Mouse (Mus musculus): ENCODE data around the gene Iqcg. TPM values are rescaled to one million over a fixed set of nuclear protein-coding genes. Genes with fewer than 3 reads are reported as not detected.

Iqcg gene
- total and polyA plus RNA-seq, 2 experiments from 2014 or later: 2.0 to 4.8 TPM

DNA sequence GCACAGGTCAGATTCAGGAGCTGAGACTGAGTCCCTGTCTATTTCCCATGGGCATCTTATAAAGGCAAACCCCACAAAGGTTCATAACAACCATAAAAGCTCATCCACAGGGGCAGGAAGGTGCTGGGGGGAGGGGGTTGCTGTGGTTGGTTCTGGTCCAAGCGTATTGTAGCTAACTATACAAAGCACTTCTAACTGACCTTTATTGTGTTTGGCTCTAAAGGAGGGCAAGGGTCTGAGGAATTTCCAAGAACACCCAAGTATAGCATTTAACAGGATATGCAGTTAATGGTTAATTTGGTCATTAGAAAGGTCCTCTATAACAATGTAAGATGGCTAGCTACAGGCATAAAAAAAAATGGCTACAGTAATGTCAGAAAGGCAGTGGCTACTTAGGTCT is 13.3 kb downstream of the Iqcg start:
- DNase-seq (ENCODE audit: low spot score): no peak
- H3K9me3 ChIP-seq (ENCODE audit: low read length): no peaks in the 10 kb centered on the region
- 80% methylated on average over 1 of the region's 1 CpGs for WGBS
- no peak for TF ChIP-seq CTCF (IDR thresholded peaks at IDR 0.05; ENCODE audit: low read depth)
- H3K9ac ChIP-seq (replicated peaks; ENCODE audit: low read length): no peak overlapping the region
- no peak overlapping the region for H3K4me3 ChIP-seq (ENCODE audit: low read length)
- H3K4me2 ChIP-seq (ENCODE audit: low read depth, low read length): no peak overlapping the region
- no peak overlapping the region for H3K27ac ChIP-seq
- no peaks in the 10 kb centered on the region for H3K27me3 ChIP-seq (ENCODE audit: insufficient read depth, low read length)
- ATAC-seq: no peak
- H3K4me1 ChIP-seq (ENCODE audit: insufficient read depth, low read length): no peaks in the 10 kb centered on the region
- H3K36me3 ChIP-seq (ENCODE audit: insufficient read depth, low read length): no peaks in the 10 kb centered on the region

DNA sequence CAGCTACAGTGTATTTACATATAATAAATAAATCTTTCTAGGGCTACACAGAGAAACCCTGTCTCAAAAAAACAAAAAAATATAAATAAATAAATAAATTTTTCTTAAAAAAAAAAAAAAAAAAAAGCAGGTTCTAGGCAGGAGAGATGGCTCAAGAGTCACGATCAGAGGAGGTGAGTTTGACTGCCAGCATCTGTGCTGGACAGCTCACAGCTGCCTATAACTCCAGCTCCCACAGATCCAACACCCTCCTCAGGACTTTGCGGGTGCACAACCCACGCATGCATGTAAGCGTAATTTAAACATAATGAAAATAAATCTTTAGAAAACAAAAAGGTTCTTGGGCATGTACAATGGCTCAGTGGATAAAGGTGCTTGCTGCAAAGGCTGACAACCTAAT is 20.0 kb downstream of the Iqcg start:
- no peak overlapping the region for H3K4me2 ChIP-seq (ENCODE audit: low read depth, low read length)
- no peaks in the 10 kb centered on the region for H3K36me3 ChIP-seq (ENCODE audit: insufficient read depth, low read length)
- ATAC-seq: no peak
- H3K27me3 ChIP-seq (ENCODE audit: insufficient read depth, low read length): no peaks in the 10 kb centered on the region
- no peak for DNase-seq (ENCODE audit: low spot score)
- H3K9ac ChIP-seq (replicated peaks; ENCODE audit: low read length): no peak overlapping the region
- no peak for TF ChIP-seq CTCF (IDR thresholded peaks at IDR 0.05; ENCODE audit: low read depth)
- 86% methylated on average over 4 of the region's 4 CpGs for WGBS
- H3K4me3 ChIP-seq (ENCODE audit: low read length): no peak overlapping the region
- H3K4me1 ChIP-seq (ENCODE audit: insufficient read depth, low read length): no peaks in the 10 kb centered on the region
- H3K9me3 ChIP-seq (ENCODE audit: low read length): no peaks in the 10 kb centered on the region
- H3K27ac ChIP-seq: no peak overlapping the region

DNA sequence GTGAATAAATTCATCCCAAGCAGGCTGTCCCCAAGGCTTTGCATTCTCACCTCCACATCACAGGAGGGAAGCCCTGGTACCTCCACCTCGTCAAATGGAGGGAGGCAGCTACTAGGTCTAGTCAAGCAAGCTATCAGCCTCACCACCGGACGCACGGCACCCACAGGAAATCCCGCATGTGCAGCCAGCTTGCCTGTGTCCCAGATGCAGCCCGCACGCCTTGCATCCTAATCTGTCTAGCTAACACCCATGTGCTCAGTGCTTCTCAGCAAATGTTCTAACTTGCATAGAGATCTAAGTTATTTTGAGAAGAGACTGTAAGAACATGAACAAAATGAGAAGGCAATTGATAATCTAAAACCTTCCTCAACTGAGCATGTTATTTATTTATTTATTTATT is 29.7 kb downstream of the Iqcg start:
- TF ChIP-seq CTCF (IDR thresholded peaks at IDR 0.05; ENCODE audit: low read depth): no peak
- DNase-seq (ENCODE audit: low spot score): no peak

DNA sequence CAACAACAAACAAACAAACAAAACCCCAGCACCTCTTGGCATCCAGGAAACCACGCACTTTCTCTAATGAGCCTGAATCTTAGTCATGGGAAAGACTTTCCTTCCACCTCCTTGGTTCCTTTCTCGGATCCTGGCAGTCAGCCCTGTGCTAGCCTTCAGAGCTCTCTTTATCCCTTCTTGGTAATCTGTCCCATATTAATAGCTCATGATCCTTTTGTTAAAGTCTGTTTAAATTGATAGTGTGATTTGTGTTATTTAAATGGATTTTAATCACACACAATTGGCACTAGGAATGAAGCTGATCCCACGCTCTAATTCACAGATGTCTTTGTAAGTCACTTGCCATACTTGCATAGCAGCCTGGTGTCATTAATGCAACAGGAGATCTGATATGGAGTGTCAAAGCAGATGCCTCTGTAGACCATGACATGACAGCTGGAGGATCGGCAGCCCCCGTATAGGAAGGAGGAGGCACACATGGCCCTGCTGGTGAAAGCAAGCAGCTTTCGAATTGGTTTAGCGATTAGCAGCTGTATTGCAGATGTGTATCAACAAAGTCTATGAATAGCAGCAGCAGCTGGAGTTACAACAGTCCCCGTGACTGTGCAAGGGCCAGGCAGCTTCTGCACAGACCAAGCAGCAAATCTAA is 31.4 kb downstream of the Iqcg start:
- H3K9ac ChIP-seq (replicated peaks; ENCODE audit: low read length): no peak overlapping the region
- H3K4me1 ChIP-seq (ENCODE audit: insufficient read depth, low read length): no peaks in the 10 kb centered on the region
- H3K4me3 ChIP-seq (ENCODE audit: low read length): no peak overlapping the region
- no peak overlapping the region for H3K27ac ChIP-seq
- ATAC-seq: no peak
- H3K27me3 ChIP-seq (ENCODE audit: insufficient read depth, low read length): no peaks in the 10 kb centered on the region
- H3K4me2 ChIP-seq (ENCODE audit: low read depth, low read length): no peak overlapping the region
- WGBS: 59% methylated on average over 8 of the region's 8 CpGs
- H3K9me3 ChIP-seq (ENCODE audit: low read length): no peaks in the 10 kb centered on the region
- no peak for TF ChIP-seq CTCF (IDR thresholded peaks at IDR 0.05; ENCODE audit: low read depth)
- DNase-seq (ENCODE audit: low spot score): no peak
- H3K36me3 ChIP-seq (ENCODE audit: insufficient read depth, low read length): no peaks in the 10 kb centered on the region

More for the DNA sequence above, 29.7 kb downstream of the Iqcg start:
- H3K4me2 ChIP-seq (ENCODE audit: low read depth, low read length): no peak overlapping the region
- no peaks in the 10 kb centered on the region for H3K27me3 ChIP-seq (ENCODE audit: insufficient read depth, low read length)
- ATAC-seq: no peak
- H3K36me3 ChIP-seq (ENCODE audit: insufficient read depth, low read length): no peaks in the 10 kb centered on the region
- no peak overlapping the region for H3K9ac ChIP-seq (replicated peaks; ENCODE audit: low read length)
- 89% methylated on average over 7 of the region's 7 CpGs for WGBS
- H3K9me3 ChIP-seq (ENCODE audit: low read length): no peaks in the 10 kb centered on the region
- no peaks in the 10 kb centered on the region for H3K4me1 ChIP-seq (ENCODE audit: insufficient read depth, low read length)
- H3K27ac ChIP-seq: no peak overlapping the region
- H3K4me3 ChIP-seq (ENCODE audit: low read length): no peak overlapping the region

DNA sequence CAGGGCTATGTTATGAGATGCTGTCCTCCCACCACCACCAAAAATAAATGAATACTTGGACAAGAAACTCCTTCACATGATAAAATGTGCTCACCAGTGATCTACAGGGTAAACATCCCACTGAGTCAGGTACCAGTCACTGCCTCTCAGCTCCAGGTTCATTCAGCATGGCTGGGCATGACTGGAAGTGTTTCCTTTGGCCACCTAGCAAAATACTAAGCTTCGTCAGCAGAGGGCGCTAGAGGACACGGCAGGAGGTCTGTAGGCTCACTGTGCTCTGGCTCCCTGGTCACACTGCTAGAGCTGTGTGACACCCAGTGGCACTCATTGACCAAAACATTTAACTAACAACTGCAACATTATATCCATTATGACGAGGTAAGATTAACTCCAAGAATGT is 32.3 kb downstream of the Iqcg start:
- Histone ChIP-seq H3K27ac (no peak overlapping the region), H3K4me2 (ENCODE audit: low read depth, low read length) (no peak overlapping the region), H3K9me3 (ENCODE audit: low read length) (no peaks in the 10 kb centered on the region), H3K4me3 (ENCODE audit: low read length) (no peak overlapping the region), H3K27me3 (ENCODE audit: insufficient read depth, low read length) (no peaks in the 10 kb centered on the region), H3K9ac (replicated peaks; ENCODE audit: low read length) (no peak overlapping the region), H3K4me1 (ENCODE audit: insufficient read depth, low read length) (no peaks in the 10 kb centered on the region), H3K36me3 (ENCODE audit: insufficient read depth, low read length) (no peaks in the 10 kb centered on the region)
- peak; percentile 90 for TF ChIP-seq CTCF (IDR thresholded peaks at IDR 0.05; ENCODE audit: low read depth)
- WGBS: 7% methylated on average over 4 of the region's 4 CpGs
- ATAC-seq (peak; percentile 69; the same call in 1 of the 2 replicates), DNase-seq (ENCODE audit: low spot score) (peak; percentile 76)

DNA sequence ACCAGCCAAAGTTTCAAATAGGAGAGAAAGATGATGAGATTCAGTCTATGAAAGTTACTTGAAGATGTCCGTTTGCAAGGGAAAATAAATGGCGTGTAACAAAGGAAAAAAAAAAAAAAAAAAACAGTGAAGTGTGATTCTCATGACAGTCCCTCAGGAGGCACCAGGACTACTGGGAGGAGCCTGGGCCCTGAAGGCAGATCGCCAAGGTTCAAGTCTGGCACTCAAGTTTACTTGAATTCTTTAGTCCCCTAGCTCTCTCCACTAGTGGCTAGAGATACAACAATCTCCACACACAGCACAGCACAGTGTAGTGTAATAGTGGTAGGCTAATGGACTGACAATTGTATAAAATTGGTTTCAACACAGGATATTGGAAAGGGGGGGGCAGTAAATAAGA is 34.6 kb downstream of the Iqcg start:
- Histone ChIP-seq H3K4me3 (ENCODE audit: low read length) (no peak overlapping the region), H3K27ac (no peak overlapping the region), H3K4me1 (ENCODE audit: insufficient read depth, low read length) (no peaks in the 10 kb centered on the region), H3K9ac (replicated peaks; ENCODE audit: low read length) (no peak overlapping the region), H3K36me3 (ENCODE audit: insufficient read depth, low read length) (no peaks in the 10 kb centered on the region), H3K4me2 (ENCODE audit: low read depth, low read length) (no peak overlapping the region), H3K27me3 (ENCODE audit: insufficient read depth, low read length) (no peaks in the 10 kb centered on the region), H3K9me3 (ENCODE audit: low read length) (no peaks in the 10 kb centered on the region)
- TF ChIP-seq CTCF (IDR thresholded peaks at IDR 0.05; ENCODE audit: low read depth): no peak
- DNase-seq (ENCODE audit: low spot score) (no peak), ATAC-seq (no peak)
- WGBS: 76% methylated on average over 3 of the region's 3 CpGs

DNA sequence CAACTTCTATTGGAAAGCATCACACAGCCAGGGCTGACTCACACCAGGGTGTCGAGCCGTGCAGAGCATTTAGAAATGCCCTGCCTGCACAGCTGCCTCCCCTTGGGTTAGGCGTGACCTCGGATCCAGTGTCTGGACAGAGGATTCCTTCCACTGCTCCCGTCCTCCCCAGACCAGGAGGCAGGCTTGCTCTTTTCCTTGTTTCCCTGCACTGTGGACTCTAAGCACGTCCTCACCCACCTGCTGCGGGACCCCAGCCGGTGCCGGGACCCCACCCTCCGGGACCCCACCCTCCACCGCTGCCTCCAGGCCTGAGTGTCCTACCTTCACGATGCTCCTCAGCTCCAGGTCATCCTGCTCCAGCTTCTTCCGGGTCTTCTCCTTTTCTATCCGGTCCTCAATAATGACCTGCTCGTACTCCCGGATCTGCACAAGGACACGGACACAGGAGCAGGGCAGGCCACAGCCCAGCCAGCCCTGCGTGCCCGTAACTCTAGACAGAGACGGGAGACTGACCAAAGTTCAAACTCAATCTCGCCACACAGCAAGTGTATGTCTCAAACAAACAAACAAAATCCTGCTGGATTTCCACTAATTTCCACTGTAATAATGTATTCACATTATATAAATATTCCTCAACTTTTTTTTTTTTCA is 36.8 kb downstream of the Iqcg start:
- ATAC-seq: no peak
- 76% methylated on average over 21 of the region's 21 CpGs for WGBS

More for the DNA sequence above, 36.8 kb downstream of the Iqcg start:
- H3K27ac ChIP-seq: no peak overlapping the region
- no peak for DNase-seq (ENCODE audit: low spot score)
- H3K9me3 ChIP-seq (ENCODE audit: low read length): no peaks in the 10 kb centered on the region
- no peak for TF ChIP-seq CTCF (IDR thresholded peaks at IDR 0.05; ENCODE audit: low read depth)
- H3K36me3 ChIP-seq (ENCODE audit: insufficient read depth, low read length): peaks cover 1% of the 10 kb centered on the region; the same call in 1 of the 2 replicates
- no peaks in the 10 kb centered on the region for H3K4me1 ChIP-seq (ENCODE audit: insufficient read depth, low read length)
- H3K4me3 ChIP-seq (ENCODE audit: low read length): no peak overlapping the region
- no peak overlapping the region for H3K9ac ChIP-seq (replicated peaks; ENCODE audit: low read length)
- no peak overlapping the region for H3K4me2 ChIP-seq (ENCODE audit: low read depth, low read length)
- H3K27me3 ChIP-seq (ENCODE audit: insufficient read depth, low read length): no peaks in the 10 kb centered on the region

Data from hindbrain, postnatal 0 days (tissue).